Mouse (Mus musculus) G1E (cell line): ENCODE results near the gene Tbc1d22a. TPM values are rescaled to one million over a fixed set of nuclear protein-coding genes. Genes with fewer than 3 reads are reported as not detected.

Experiments used
- ATAC-seq: 2 replicates; pipeline ENCODE4 v1.8.0; 2016; ENCODE audit warnings: mild to moderate bottlenecking; ENCODE audit not compliant: insufficient number of reproducible peaks, poor library complexity, low FRiP score, severe bottlenecking; ENCODE audit errors: extremely low read depth
- DNase-seq: peaks from one replicate; pipeline ENCODE4 v3.0.0; 2012; ENCODE audit warnings: low spot score
- H3K27me3 ChIP-seq: 2 replicates; pipeline ENCODE4 v1.6.1; 2012; ENCODE audit warnings: mild to moderate bottlenecking, low read length, inconsistent platforms; ENCODE audit not compliant: insufficient read depth
- H3K36me3 ChIP-seq: replicated peaks from 2 replicates; pipeline ENCODE3; 2012; ENCODE audit warnings: mild to moderate bottlenecking, inconsistent platforms
- H3K4me1 ChIP-seq: 2 replicates; pipeline ENCODE4 v1.6.1; 2012; ENCODE audit warnings: low read depth, low read length, inconsistent platforms, mixed read lengths; ENCODE audit not compliant: insufficient read depth
- H3K4me3 ChIP-seq: 2 replicates; pipeline ENCODE4 v1.5.1; 2012; ENCODE audit warnings: low read depth, mild to moderate bottlenecking, inconsistent platforms, low read length, moderate library complexity, mixed read lengths
- H3K9me3 ChIP-seq: replicated peaks from 2 replicates; pipeline ENCODE4 v1.6.1; 2012; ENCODE audit warnings: inconsistent platforms
- CTCF ChIP-seq: IDR thresholded peaks from 2 replicates; pipeline ENCODE4 v1.5.1; 2012; ENCODE audit warnings: low read depth, low read length, inconsistent platforms, mixed read lengths
- GATA1 ChIP-seq: IDR thresholded peaks from 2 replicates; pipeline ENCODE4 v1.6.1; 2012; ENCODE audit warnings: borderline replicate concordance, low read length, inconsistent platforms, mixed read lengths
- GATA2 ChIP-seq: IDR thresholded peaks from 2 replicates; pipeline ENCODE4 v1.6.1; 2012; ENCODE audit warnings: low read depth, low read length, inconsistent platforms, borderline replicate concordance
- POLR2AphosphoS5 ChIP-seq: IDR thresholded peaks from 2 replicates; pipeline ENCODE4 v1.6.1; 2012; ENCODE audit warnings: low read depth, low read length, inconsistent platforms; ENCODE audit not compliant: insufficient replicate concordance
- TAL1 ChIP-seq: conservative IDR thresholded peaks from 2 replicates; pipeline ENCODE4 v1.6.1; 2012; ENCODE audit warnings: low read depth, low read length, inconsistent platforms, mixed read lengths
- polyA plus RNA-seq: library from polyadenylated mRNA; stranded (reverse); fragments of >175 nt; gene quantifications from 2 replicates; pipeline ENCODE4 v1.2.3, GENCODE M21; 2012
- total RNA-seq, 2 experiments: library from RNA; stranded (forward) in 1 of 2; stranded (reverse) in 1 of 2; fragments of 200-1000 nt in 1 of 2; fragments of >200 nt in 1 of 2; fragmentation: Nextera tagmentation in 1 of 2; gene quantifications; 2 replicates each; pipeline ENCODE4 v1.2.3; 2014 to 2017

The Tbc1d22a gene
- total and polyA plus RNA-seq, 3 experiments: 11.5 to 13.6 (median 11.9) TPM

DNA sequence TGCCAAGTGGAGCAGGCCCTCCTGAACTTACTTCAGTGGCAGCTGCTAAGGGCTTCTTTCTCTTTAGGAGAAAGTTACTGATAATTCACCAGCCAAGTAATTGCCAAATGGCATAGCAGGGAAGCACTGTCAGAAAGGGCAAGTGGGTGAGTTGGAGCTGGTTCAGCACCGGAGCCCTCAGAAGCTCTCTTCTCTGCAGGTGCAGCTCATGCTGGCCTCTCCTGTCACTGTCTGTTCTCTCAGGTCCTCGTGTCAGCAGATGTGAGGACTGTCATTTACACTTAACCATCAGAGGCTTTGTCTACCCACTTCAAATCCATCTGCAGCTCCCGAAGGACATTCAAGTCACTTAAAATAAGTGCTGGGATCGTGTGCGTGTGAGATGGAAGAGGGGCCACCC, 190.6 kb downstream of the Tbc1d22a start:
- Histone ChIP-seq H3K27me3 (no peaks in the 10 kb centered on the region), H3K9me3 (no peaks in the 10 kb centered on the region), H3K36me3 (peaks cover 57% of the 10 kb centered on the region), H3K4me1 (no peaks in the 10 kb centered on the region), H3K4me3 (no peak overlapping the region)
- DNase-seq: no peak
- TF ChIP-seq GATA1: no peak
- no peak for TF ChIP-seq CTCF
- TF ChIP-seq POLR2AphosphoS5: no peak
- no peak for TF ChIP-seq TAL1
- no peak for TF ChIP-seq GATA2
- ATAC-seq: no peak

DNA sequence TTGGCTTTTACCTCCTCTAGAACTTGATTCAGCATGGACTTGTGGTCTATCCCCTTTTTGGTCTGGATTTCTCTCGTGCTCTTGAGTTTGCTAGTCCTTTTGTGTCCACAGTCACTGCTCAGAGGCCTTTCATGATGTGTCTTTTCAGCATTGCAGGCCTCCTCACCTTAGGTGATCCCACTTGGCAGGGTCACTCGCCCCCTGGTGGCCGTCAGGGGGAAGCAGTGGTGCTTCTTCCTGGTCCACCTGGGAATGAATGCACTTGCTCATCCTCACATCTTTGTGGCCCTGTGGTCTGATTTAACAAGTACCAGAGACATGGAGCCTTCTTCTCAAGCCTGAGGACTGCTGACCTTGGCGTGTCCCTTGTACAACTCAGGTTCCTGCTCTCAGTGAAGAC, 191.3 kb downstream of the Tbc1d22a start:
- no peaks in the 10 kb centered on the region for H3K4me1 ChIP-seq
- no peak overlapping the region for H3K4me3 ChIP-seq
- H3K9me3 ChIP-seq: no peaks in the 10 kb centered on the region
- TF ChIP-seq GATA2 (no peak), POLR2AphosphoS5 (no peak), GATA1 (no peak), TAL1 (no peak), CTCF (peak; percentile 81)
- DNase-seq: peak; percentile 65
- peak; percentile 22; the same call in 1 of the 2 replicates for ATAC-seq
- no peaks in the 10 kb centered on the region for H3K27me3 ChIP-seq
- H3K36me3 ChIP-seq: peaks cover 55% of the 10 kb centered on the region

DNA sequence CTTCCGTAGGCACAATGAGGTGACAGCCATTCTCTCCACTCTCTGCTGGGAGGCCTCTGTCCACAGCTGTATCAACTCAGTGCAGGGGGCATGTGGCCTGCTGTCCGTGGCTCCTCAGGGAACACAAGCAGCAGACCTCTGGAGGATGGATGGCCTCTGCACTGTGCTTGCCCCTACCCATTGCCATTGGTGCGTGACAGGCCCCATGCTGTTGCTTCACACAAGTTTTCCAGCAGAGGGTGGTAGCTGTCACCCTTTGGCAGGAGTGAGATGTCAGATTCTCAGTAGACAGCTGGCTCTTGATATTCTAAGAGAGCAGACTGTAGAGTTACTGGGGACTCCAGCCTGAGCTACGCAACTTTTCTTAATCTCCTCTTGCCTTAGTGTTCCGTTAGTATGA, 195.1 kb downstream of the Tbc1d22a start:
- DNase-seq (no peak), ATAC-seq (no peak)
- H3K4me3 ChIP-seq: no peak overlapping the region
- H3K4me1 ChIP-seq: no peaks in the 10 kb centered on the region
- TF ChIP-seq GATA2 (no peak), GATA1 (no peak), TAL1 (no peak), CTCF (no peak), POLR2AphosphoS5 (no peak)
- peaks cover 44% of the 10 kb centered on the region for H3K36me3 ChIP-seq
- no peaks in the 10 kb centered on the region for H3K27me3 ChIP-seq
- H3K9me3 ChIP-seq: no peaks in the 10 kb centered on the region

DNA sequence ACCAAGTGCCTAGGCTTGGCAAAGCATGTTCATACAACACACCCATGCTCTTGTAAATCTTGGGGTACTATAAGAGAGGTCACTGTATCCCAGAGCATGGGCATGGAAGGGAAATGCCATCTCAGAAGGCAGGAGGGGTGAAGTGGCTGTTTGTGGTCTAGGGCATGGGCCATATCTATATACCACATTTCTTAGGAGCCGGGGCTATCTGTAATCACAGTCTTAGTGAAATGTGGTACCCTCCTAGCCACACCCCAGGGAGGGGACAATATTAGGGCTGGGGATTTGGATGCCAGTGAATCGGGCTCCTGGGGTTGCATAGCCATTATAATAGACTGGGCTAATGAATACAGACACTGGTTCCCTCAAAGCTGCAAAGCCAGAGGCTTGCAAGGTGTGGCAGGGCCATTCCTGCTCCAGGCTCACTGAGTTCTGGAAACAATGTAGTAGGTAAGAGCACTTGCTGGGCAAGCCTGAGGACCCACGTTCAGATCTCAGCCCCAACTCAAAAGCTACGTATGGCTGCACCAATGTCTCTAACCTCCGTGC, 197.3 kb downstream of the Tbc1d22a start:
- no peaks in the 10 kb centered on the region for H3K9me3 ChIP-seq
- DNase-seq (no peak), ATAC-seq (no peak)
- H3K4me3 ChIP-seq: no peak overlapping the region
- H3K27me3 ChIP-seq: no peaks in the 10 kb centered on the region
- peaks cover 30% of the 10 kb centered on the region for H3K36me3 ChIP-seq
- no peaks in the 10 kb centered on the region for H3K4me1 ChIP-seq
- TF ChIP-seq CTCF: no peak
- TF ChIP-seq TAL1: no peak
- TF ChIP-seq GATA2: no peak
- no peak for TF ChIP-seq GATA1
- no peak for TF ChIP-seq POLR2AphosphoS5

DNA sequence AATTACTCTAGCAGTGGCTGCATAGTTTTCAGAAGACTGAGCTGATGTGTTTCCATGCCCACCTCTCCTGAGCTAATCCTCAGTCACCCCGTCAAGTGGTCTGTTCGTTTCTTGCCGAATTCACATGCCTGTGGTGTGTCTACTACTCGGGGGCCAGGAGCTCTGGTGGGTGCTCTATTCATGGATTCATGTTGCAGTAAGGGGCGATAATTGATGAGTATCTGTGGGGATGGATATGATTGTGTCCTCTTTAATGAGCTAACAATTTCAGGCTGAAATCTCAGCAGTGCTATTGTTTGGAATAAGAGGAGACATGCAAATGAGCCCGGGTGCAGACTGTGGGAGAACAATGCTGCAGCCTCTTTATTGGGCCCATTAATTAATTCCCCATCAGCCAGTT, 201.7 kb downstream of the Tbc1d22a start:
- Histone ChIP-seq H3K4me1 (no peaks in the 10 kb centered on the region), H3K9me3 (no peaks in the 10 kb centered on the region), H3K4me3 (no peak overlapping the region), H3K27me3 (no peaks in the 10 kb centered on the region), H3K36me3 (peaks cover 14% of the 10 kb centered on the region)
- ATAC-seq (no peak), DNase-seq (no peak)
- TF ChIP-seq CTCF: no peak
- no peak for TF ChIP-seq POLR2AphosphoS5
- no peak for TF ChIP-seq TAL1
- no peak for TF ChIP-seq GATA2
- TF ChIP-seq GATA1: no peak

DNA sequence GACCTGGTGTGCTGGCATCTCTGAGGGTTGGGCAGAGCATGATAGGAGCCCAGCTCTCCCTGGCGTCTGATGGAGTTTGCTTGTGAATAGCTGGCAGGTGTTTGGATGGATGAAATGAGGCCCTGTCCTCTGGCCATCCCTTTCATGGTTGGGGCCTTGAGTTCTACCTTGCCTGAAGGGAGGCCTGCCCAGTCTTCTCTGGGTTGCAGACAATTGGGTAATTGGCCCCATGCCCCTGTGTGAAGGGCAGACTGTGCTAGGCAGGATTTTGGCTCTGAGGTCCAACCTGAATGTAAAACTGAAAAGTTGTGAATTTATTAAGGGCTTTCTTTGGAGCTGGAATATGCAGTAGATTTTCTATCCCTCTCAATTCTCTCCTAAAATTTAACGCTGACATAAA, 204.2 kb downstream of the Tbc1d22a start:
- TF ChIP-seq TAL1 (no peak), GATA1 (no peak), POLR2AphosphoS5 (no peak), GATA2 (no peak), CTCF (no peak)
- H3K9me3 ChIP-seq: no peaks in the 10 kb centered on the region
- ATAC-seq: no peak
- no peaks in the 10 kb centered on the region for H3K27me3 ChIP-seq
- H3K4me3 ChIP-seq: no peak overlapping the region
- no peak for DNase-seq
- H3K4me1 ChIP-seq: peaks cover 1% of the 10 kb centered on the region; the same call in 1 of the 2 replicates
- peaks cover 10% of the 10 kb centered on the region for H3K36me3 ChIP-seq
